Mouse (Mus musculus) embryo, embryonic 10 days (tissue): ENCODE data around the gene Mmp28.

Source experiments
- DNase-seq: peaks from one replicate; pipeline ENCODE4 v3.0.0-alpha.2; 2015; ENCODE audit warnings: low spot score

The Mmp28 gene

GRCm38 (mm10) chr11:83462711-83463244, at the start of gene Mmp28:
Gene Mmp28, minus strand, starts transcription at chr11:83463071.
- DNase-seq: no peak

GRCm38 (mm10) chr11:83509521-83509920, 46.6 kb upstream of the Mmp28 start:
- no peak for DNase-seq

- no peak for DNase-seq
These were observed 41.4 kb upstream of the Mmp28 start for GRCm38 (mm10) chr11:83504308-83504707.

GRCm38 (mm10) chr11:83495571-83495970, 32.7 kb upstream of the Mmp28 start:
- DNase-seq: no peak

- no peak for DNase-seq
These were observed 28.6 kb upstream of the Mmp28 start for GRCm38 (mm10) chr11:83491488-83491887.

- DNase-seq: peak; percentile 50
These were observed 10.6 kb upstream of the Mmp28 start for GRCm38 (mm10) chr11:83473235-83474016.

GRCm38 (mm10) chr11:83472324-83473234, 9.7 kb upstream of the Mmp28 start, which contains the start of gene Taf15:
Gene Taf15, plus strand, starts transcription at chr11:83473086.
- peak; percentile 100 for DNase-seq

GRCm38 (mm10) chr11:83471766-83472165, 8.9 kb upstream of the Mmp28 start:
- no peak for DNase-seq

- no peak for DNase-seq
These were observed 5.9 kb upstream of the Mmp28 start for GRCm38 (mm10) chr11:83468765-83469164.

GRCm38 (mm10) chr11:83467120-83467652, 4.3 kb upstream of the Mmp28 start:
- DNase-seq: no peak

- no peak for DNase-seq
These were observed 3.1 kb upstream of the Mmp28 start for GRCm38 (mm10) chr11:83465976-83466375.

- no peak for DNase-seq
These were observed 1.3 kb downstream of the Mmp28 start for GRCm38 (mm10) chr11:83461462-83462027.

- no peak for DNase-seq
These were observed 4.8 kb downstream of the Mmp28 start for GRCm38 (mm10) chr11:83457912-83458601.

GRCm38 (mm10) chr11:83457257-83457656, 5.6 kb downstream of the Mmp28 start:
- DNase-seq: no peak

GRCm38 (mm10) chr11:83455608-83456007, 7.3 kb downstream of the Mmp28 start:
- DNase-seq: no peak

GRCm38 (mm10) chr11:83454548-83454947, 8.3 kb downstream of the Mmp28 start:
- DNase-seq: no peak

- DNase-seq: no peak
These were observed 11.6 kb downstream of the Mmp28 start for GRCm38 (mm10) chr11:83451281-83451680.

- no peak for DNase-seq
These were observed 12.3 kb downstream of the Mmp28 start for GRCm38 (mm10) chr11:83450550-83450949.

GRCm38 (mm10) chr11:83449298-83449697, 13.6 kb downstream of the Mmp28 start:
- DNase-seq: no peak

GRCm38 (mm10) chr11:83448927-83449236, 14.0 kb downstream of the Mmp28 start:
- DNase-seq: no peak
